Mouse (Mus musculus): ENCODE measurements around the gene Il9r.

DNA sequence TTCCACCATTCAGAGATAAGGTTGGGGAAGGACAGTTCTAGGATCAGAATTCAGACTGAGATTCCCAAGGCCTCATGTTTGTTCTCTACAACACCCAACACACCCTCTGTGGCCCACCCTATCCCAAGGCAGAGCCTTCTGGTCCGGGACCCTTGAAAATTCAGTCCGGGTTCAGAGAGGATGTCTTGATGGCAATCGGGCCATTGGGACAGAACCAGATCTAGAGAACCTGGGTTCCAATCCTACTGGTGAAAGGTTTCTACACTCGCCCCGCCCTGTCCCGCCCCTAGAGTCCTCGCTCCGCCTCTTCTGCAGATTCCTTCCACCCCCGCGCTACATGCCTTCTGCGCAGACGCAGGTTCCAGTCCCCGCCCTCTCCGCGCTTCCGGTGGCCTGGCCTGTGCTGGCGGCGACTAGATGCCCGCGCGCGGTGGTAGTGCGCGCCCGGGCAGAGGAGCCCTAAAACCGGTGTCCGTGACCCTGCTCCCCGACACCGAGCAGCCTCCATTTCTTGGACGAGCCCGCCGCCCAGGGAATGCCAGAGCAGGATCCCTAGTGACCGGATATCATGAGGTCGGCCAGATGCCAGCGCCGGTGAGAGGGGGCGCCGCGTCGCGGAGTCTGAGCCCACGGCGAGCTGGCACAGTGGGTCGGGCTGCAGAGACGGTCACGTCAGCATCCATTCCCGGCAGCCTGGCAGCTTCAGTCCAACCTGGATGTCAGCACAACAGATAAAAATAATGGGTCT lies 26.2 kb upstream of the Il9r start, which contains the start of gene Mpg:
- TF ChIP-seq POLR2A (IDR thresholded peaks at IDR 0.05; ENCODE audit: low read depth, low read length) (peak; percentile 94), CTCF (IDR thresholded peaks at IDR 0.05; ENCODE audit: extremely low read depth, insufficient read depth, insufficient read length, insufficient replicate concordance) (no peak)

Data from spleen, adult 2 months (tissue).